ENCODE assay signal across 16 mouse cellular contexts in the genomic region with DNA sequence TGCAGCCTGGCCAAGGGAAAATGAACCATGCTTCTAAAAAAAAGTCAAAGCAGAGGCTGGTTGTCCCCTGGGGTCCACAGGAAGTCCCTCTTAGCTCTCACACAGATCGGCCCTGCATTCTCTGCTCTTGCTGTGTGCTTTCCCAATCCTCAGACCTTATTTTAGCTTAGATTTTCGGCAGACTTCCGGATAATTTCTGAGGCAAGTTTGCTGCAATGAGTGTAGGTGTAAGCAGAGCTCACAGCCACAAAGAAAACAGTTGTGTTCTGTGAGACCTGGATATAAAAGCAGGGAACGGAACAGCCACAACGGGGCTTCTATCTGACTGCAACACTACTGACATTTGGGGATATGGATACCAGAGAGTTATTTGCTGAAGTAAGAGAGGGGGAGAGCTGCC.
A peak's percentile ranks its signal among the peaks of the same experiment; 100 is the strongest.
DNase-seq lines count a peak whose midpoint lies in the region; ATAC-seq lines count a peak whose summit lies in the region.
"Had no signal": no experiment of that assay in that cellular context is flagged by ENCODE, and none has a peak within 500 bp of the region (broad histone marks: within the 10 kb centered on the region; RNA-seq: fewer than 3 reads in every experiment).

No protein-coding gene starts in this region.

- DNase-seq in frontal cortex, adult 2 months (ENCODE audit: extremely low spot score in 1 of 2, low spot score in 1 of 2), result peak; percentile 15 to 72
- DNase-seq in frontal cortex, postnatal 14 days (ENCODE audit: low spot score in 2 of 2), result no peak
- DNase-seq in left cerebral cortex, adult 11 months (ENCODE audit: low spot score), result peak; percentile 17
- DNase-seq in left cerebral cortex, adult 8-10 months (ENCODE audit: low spot score in 2 of 2), result no peak
- peak; percentile 14 to 39 for DNase-seq in right cerebral cortex, adult 2 months (ENCODE audit: low spot score in 2 of 2)
- DNase-seq in right cerebral cortex, postnatal 4 days, result no peak
- DNase-seq: adrenal gland, postnatal 10 days; cerebellum, adult 11-12 months; cerebellum, adult 9-10 months; cerebellum, postnatal 25 days; gastrocnemius, adult 2 months; gastrocnemius, postnatal 25 days; heart, postnatal 10 days; heart, postnatal 4 days had no signal

- no peak for ATAC-seq in inflammation-experienced regulatory T-cells, adult 6 months
- ATAC-seq: hindbrain, embryonic 16.5 days had no signal

Comparison
In these comparisons a context has a peak if more than half of its experiments do, and no peak if none do; other contexts are left out.
1. DNase-seq: peak in frontal cortex, adult 2 months (2 of 2), left cerebral cortex, adult 11 months (single experiment) and right cerebral cortex, adult 2 months (2 of 2); none in frontal cortex, postnatal 14 days (0 of 2), left cerebral cortex, adult 8-10 months (0 of 2) and right cerebral cortex, postnatal 4 days (single experiment).